Mouse (Mus musculus) adrenal gland, adult (tissue): ENCODE measurements around the gene Vmn2r124.
"Not testable (repeated sequence)": the region's sequence is repeated elsewhere in the genome, so short reads cannot be mapped to it uniquely, and the experiment has no call there.

Source experiments
- DNase-seq, 2 experiments: peaks; one replicate each; pipeline ENCODE4 v3.0.0; 2022 to 2023; ENCODE audit warnings: low spot score in 1 of 2; ENCODE audit not compliant: inconsistent age in 2 of 2

The Vmn2r124 gene

GRCm38 (mm10) chr17:18049124-18049523, at the start of gene Vmn2r124:
Gene Vmn2r124 (plus strand): TSS chr17:18049424.
- DNase-seq: no peak

- DNase-seq: no peak
Measured at GRCm38 (mm10) chr17:18004752-18005151, 44.5 kb upstream of the Vmn2r124 start.

GRCm38 (mm10) chr17:18021433-18021832, 27.8 kb upstream of the Vmn2r124 start, which contains the start of gene Fpr-rs4:
Gene Fpr-rs4 (plus strand): TSS chr17:18021733.
- DNase-seq: no peak

GRCm38 (mm10) chr17:18084716-18085115, 35.5 kb downstream of the Vmn2r124 start, which contains the start of gene Vmn2r91:
Gene Vmn2r91 (plus strand): TSS chr17:18085016.
- not testable (repeated sequence) for DNase-seq

- DNase-seq: not testable (repeated sequence)
Measured at GRCm38 (mm10) chr17:18095626-18096025, 46.4 kb downstream of the Vmn2r124 start.

GRCm38 (mm10) chr17:18102265-18102664, 53.0 kb downstream of the Vmn2r124 start:
- DNase-seq: not testable (repeated sequence)
